Mouse (Mus musculus) bone marrow macrophage, adult 2 months (primary cell): Measurements from ENCODE around the gene March1.

Source experiments
- CTCF ChIP-seq: IDR thresholded peaks from 2 replicates; pipeline ENCODE4 v1.5.1; 2012; ENCODE audit warnings: low read depth, mild to moderate bottlenecking, low read length, moderate library complexity
- POLR2A ChIP-seq: IDR thresholded peaks from 2 replicates; pipeline ENCODE4 v1.6.1; 2012; ENCODE audit warnings: mild to moderate bottlenecking, low read depth, low read length, borderline replicate concordance

- TF ChIP-seq CTCF (no peak), POLR2A (no peak)
Measured at GRCm38 (mm10) chr8:65645945-65646344, 28.2 kb downstream of the March1 start.
